Mouse (Mus musculus): Measurements from ENCODE around the gene Ddah2. TPM values are rescaled to one million over a fixed set of nuclear protein-coding genes. Genes with fewer than 3 reads are reported as not detected.

Gene Ddah2
- polyA plus RNA-seq, 1 experiment from 2014 or later, result 15.8 TPM

DNA sequence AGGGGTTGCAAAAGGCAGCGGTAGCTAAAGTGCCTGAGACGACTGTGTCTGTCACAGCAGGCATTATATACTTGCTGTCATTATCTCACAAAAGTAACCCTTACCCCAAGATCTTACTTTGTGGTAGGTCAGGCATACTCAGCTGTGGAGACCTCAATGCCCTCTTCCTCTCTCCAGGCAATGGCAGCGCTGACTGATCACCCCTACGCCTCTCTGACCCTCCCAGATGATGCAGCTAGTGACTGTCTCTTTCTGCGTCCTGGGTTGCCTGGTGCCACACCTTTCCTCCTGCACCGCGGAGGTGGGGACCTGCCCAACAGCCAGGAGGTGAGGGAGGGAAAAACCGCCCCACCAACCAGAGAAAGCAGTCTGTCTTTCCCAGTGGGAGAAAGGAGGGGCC lies 2.5 kb downstream of the Ddah2 start:
- 84% methylated on average over 8 of the region's 8 CpGs for WGBS (ENCODE audit: insufficient replicate concordance)
- Histone ChIP-seq H3K27me3 (ENCODE audit: insufficient read depth, low read length) (peaks cover 32% of the 10 kb centered on the region), H3K9me3 (ENCODE audit: low read length) (no peaks in the 10 kb centered on the region), H3K36me3 (replicated peaks; ENCODE audit: insufficient read depth, low read length) (peaks cover 23% of the 10 kb centered on the region), H3K9ac (replicated peaks) (no peak overlapping the region), H3K4me3 (ENCODE audit: low read depth, low read length) (no peak overlapping the region), H3K4me2 (ENCODE audit: low read depth, low read length) (no peak overlapping the region), H3K4me1 (ENCODE audit: insufficient read depth) (peaks cover 32% of the 10 kb centered on the region), H3K27ac (ENCODE audit: low read depth) (no peak overlapping the region)
- TF ChIP-seq EP300 (IDR thresholded peaks at IDR 0.05; ENCODE audit: low read depth) (no peak), CTCF (IDR thresholded peaks at IDR 0.05; ENCODE audit: low read depth) (no peak)
- ATAC-seq (no peak), DNase-seq (no peak)

GRCm38 (mm10) chr17:35063466-35063865 lies 4.6 kb downstream of the Ddah2 start:
- H3K9me3 ChIP-seq (ENCODE audit: low read length), result no peaks in the 10 kb centered on the region
- peaks cover 32% of the 10 kb centered on the region for H3K4me1 ChIP-seq (ENCODE audit: insufficient read depth)
- DNase-seq (no peak), ATAC-seq (no peak)
- H3K9ac ChIP-seq (replicated peaks), result no peak overlapping the region
- H3K4me2 ChIP-seq (ENCODE audit: low read depth, low read length), result no peak overlapping the region
- 90% methylated on average over 3 of the region's 3 CpGs for WGBS (ENCODE audit: insufficient replicate concordance)
- no peak overlapping the region for H3K4me3 ChIP-seq (ENCODE audit: low read depth, low read length)
- TF ChIP-seq EP300 (IDR thresholded peaks at IDR 0.05; ENCODE audit: low read depth) (no peak), CTCF (IDR thresholded peaks at IDR 0.05; ENCODE audit: low read depth) (no peak)
- H3K27me3 ChIP-seq (ENCODE audit: insufficient read depth, low read length), result peaks cover 49% of the 10 kb centered on the region
- peaks cover 7% of the 10 kb centered on the region; the same call in 1 of the 2 replicates for H3K36me3 ChIP-seq (replicated peaks; ENCODE audit: insufficient read depth, low read length)
- no peak overlapping the region for H3K27ac ChIP-seq (ENCODE audit: low read depth)

- Histone ChIP-seq H3K4me2 (ENCODE audit: low read depth, low read length) (peak overlapping the region; percentile 79), H3K9ac (replicated peaks) (no peak overlapping the region), H3K9me3 (ENCODE audit: low read length) (no peaks in the 10 kb centered on the region), H3K36me3 (replicated peaks; ENCODE audit: insufficient read depth, low read length) (peaks cover 7% of the 10 kb centered on the region; the same call in 1 of the 2 replicates), H3K4me1 (ENCODE audit: insufficient read depth) (peaks cover 24% of the 10 kb centered on the region), H3K4me3 (ENCODE audit: low read depth, low read length) (peak overlapping the region; percentile 46), H3K27me3 (ENCODE audit: insufficient read depth, low read length) (peaks cover 49% of the 10 kb centered on the region), H3K27ac (ENCODE audit: low read depth) (no peak overlapping the region)
- 31% methylated on average over 10 of the region's 10 CpGs for WGBS (ENCODE audit: insufficient replicate concordance)
- TF ChIP-seq EP300 (IDR thresholded peaks at IDR 0.05; ENCODE audit: low read depth), result no peak
- no peak for TF ChIP-seq CTCF (IDR thresholded peaks at IDR 0.05; ENCODE audit: low read depth)
- no peak for DNase-seq
- ATAC-seq, result no peak
Measured at GRCm38 (mm10) chr17:35064378-35064877, 5.6 kb downstream of the Ddah2 start.

DNA sequence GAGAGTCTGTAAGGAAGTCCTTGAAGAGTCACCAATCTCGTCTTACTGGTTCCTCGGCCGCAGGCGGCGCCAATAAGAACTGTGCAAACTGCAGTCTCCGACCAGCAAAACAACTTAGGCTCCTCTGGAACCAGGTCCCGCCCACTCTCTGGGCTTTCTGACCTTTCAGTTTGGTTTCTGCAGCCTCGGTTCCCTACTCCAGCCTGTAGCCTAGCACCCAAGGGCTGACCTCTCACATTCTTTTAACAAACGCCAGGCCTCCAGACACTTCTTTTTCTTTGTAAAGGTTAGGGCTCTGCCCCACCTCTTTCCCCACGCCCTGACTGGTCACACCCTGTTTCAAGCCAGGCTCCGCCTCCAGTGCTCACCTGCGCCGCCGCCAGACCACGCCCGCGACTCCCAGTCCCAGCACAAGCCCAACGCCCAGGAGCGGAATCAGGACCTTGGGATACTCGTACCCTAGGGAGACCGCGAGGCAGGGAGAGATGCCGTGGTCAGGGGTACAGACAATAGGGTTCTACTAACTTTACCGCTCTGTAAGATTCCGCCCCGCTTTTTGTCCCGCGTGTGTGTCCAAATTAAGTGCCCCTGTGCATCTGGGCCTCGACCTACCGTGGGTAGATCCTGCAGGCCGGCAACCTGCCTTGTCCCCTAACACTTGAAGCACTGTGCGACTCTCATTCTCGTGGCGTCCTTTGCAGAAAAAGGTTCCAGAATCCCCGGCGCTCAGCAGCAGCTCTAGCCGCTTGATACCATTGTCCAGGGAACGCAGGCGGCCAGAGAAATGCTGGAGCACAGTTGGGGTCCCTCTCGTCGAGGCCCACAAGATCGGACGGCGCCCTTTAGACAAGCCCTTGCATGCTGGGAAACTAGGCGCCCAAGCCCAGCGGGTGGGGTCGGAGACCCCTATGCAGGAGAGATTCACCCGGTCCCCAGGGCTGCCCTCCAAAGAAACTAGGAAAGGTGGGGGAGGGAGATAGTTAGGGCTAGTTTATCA lies 6.4 kb downstream of the Ddah2 start, which contains the start of gene Ly6g6c:
Gene Ly6g6c, plus strand, starts transcription at position 438 of the 997 bp plus-strand sequence.
- Histone ChIP-seq H3K27me3 (ENCODE audit: insufficient read depth, low read length) (peaks cover 51% of the 10 kb centered on the region), H3K4me2 (ENCODE audit: low read depth, low read length) (peak within 1 kb of the TSS; percentile 79), H3K9ac (replicated peaks) (peak within 1 kb of the TSS; percentile 22; the same call in 1 of the 2 replicates), H3K4me1 (ENCODE audit: insufficient read depth) (peaks cover 16% of the 10 kb centered on the region), H3K27ac (ENCODE audit: low read depth) (no peak within 1 kb of the TSS), H3K9me3 (ENCODE audit: low read length) (no peaks in the 10 kb centered on the region), H3K4me3 (ENCODE audit: low read depth, low read length) (peak within 1 kb of the TSS; percentile 46), H3K36me3 (replicated peaks; ENCODE audit: insufficient read depth, low read length) (peaks cover 7% of the 10 kb centered on the region; the same call in 1 of the 2 replicates)
- TF ChIP-seq EP300 (IDR thresholded peaks at IDR 0.05; ENCODE audit: low read depth) (no peak), CTCF (IDR thresholded peaks at IDR 0.05; ENCODE audit: low read depth) (no peak)
- ATAC-seq, result peak; percentile 49
- peak; percentile 54 for DNase-seq
- WGBS (ENCODE audit: insufficient replicate concordance), result 1% methylated on average over 48 of the region's 48 CpGs

DNA sequence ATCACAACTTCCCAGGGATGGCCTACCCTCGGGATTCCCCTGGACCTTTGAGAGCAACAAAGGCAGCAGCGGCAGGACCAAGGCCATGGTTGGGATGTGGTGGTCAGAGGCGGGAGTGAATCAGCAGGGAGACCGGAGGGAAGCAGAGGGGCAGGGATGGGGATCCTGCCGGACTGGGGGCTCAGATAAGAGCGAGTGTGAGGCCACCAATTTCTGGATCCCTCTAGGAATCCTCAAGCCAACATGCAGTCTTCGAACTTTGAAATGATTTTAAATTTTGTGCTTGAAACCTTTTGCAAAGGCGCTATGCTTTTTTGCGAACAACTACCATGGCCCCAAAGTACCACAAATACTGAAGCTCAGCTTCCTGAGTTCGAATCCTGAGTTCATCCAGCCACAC lies 7.2 kb downstream of the Ddah2 start, which contains the start of gene Mpig6b:
Gene Mpig6b, minus strand, starts transcription at position 101 of the 400 bp plus-strand sequence.
- peak within 1 kb of the TSS; percentile 79 for H3K4me2 ChIP-seq (ENCODE audit: low read depth, low read length)
- 0 out of 2 replicates have a peak, but pooled peaks cover 2% of the 10 kb centered on the region for H3K36me3 ChIP-seq (replicated peaks; ENCODE audit: insufficient read depth, low read length)
- peak within 1 kb of the TSS; percentile 46 for H3K4me3 ChIP-seq (ENCODE audit: low read depth, low read length)
- H3K9me3 ChIP-seq (ENCODE audit: low read length), result no peaks in the 10 kb centered on the region
- H3K27ac ChIP-seq (ENCODE audit: low read depth), result no peak within 1 kb of the TSS
- 44% methylated on average over 10 of the region's 10 CpGs for WGBS (ENCODE audit: insufficient replicate concordance)
- ATAC-seq (no peak), DNase-seq (no peak)
- H3K9ac ChIP-seq (replicated peaks), result peak within 1 kb of the TSS; percentile 22; the same call in 1 of the 2 replicates
- TF ChIP-seq CTCF (IDR thresholded peaks at IDR 0.05; ENCODE audit: low read depth), result no peak
- no peak for TF ChIP-seq EP300 (IDR thresholded peaks at IDR 0.05; ENCODE audit: low read depth)
- peaks cover 13% of the 10 kb centered on the region for H3K4me1 ChIP-seq (ENCODE audit: insufficient read depth)
- peaks cover 51% of the 10 kb centered on the region for H3K27me3 ChIP-seq (ENCODE audit: insufficient read depth, low read length)

Data from liver, postnatal 0 days (tissue).